Mouse (Mus musculus): Measurements from ENCODE around the gene Etnk1. TPM values are rescaled to one million over a fixed set of nuclear protein-coding genes. Genes with fewer than 3 reads are reported as not detected.

Gene Etnk1
- polyA plus RNA-seq, 1 experiment from 2014 or later = 7.4 TPM

- H3K27ac ChIP-seq (replicated peaks) = no peak overlapping the region
- H3K9ac ChIP-seq = no peak overlapping the region
- no peak for ATAC-seq (ENCODE audit: insufficient read depth)
- no peak overlapping the region for H3K4me2 ChIP-seq
- no peaks in the 10 kb centered on the region for H3K36me3 ChIP-seq (replicated peaks)
- 70% methylated on average over 8 of the region's 8 CpGs for WGBS (ENCODE audit: insufficient replicate concordance)
- H3K4me1 ChIP-seq (replicated peaks) = no peaks in the 10 kb centered on the region
- no peaks in the 10 kb centered on the region for H3K9me3 ChIP-seq (replicated peaks)
- no peaks in the 10 kb centered on the region for H3K27me3 ChIP-seq
- H3K4me3 ChIP-seq (replicated peaks) = no peak overlapping the region
Observed at GRCm38 (mm10) chr6:143221245-143221644, 54.2 kb downstream of the Etnk1 start.

GRCm38 (mm10) chr6:143224057-143224456 lies 57.0 kb downstream of the Etnk1 start:
- Histone ChIP-seq H3K27me3 (no peaks in the 10 kb centered on the region), H3K27ac (replicated peaks) (no peak overlapping the region), H3K9me3 (replicated peaks) (no peaks in the 10 kb centered on the region), H3K4me2 (no peak overlapping the region), H3K9ac (no peak overlapping the region), H3K4me1 (replicated peaks) (no peaks in the 10 kb centered on the region), H3K36me3 (replicated peaks) (no peaks in the 10 kb centered on the region), H3K4me3 (replicated peaks) (no peak overlapping the region)
- ATAC-seq (ENCODE audit: insufficient read depth) = no peak
- WGBS (ENCODE audit: insufficient replicate concordance) = 71% methylated on average over 11 of the region's 11 CpGs

- no peaks in the 10 kb centered on the region for H3K9me3 ChIP-seq (replicated peaks)
- no peaks in the 10 kb centered on the region for H3K4me1 ChIP-seq (replicated peaks)
- no peaks in the 10 kb centered on the region for H3K36me3 ChIP-seq (replicated peaks)
- H3K9ac ChIP-seq = no peak overlapping the region
- no peak overlapping the region for H3K27ac ChIP-seq (replicated peaks)
- H3K27me3 ChIP-seq = no peaks in the 10 kb centered on the region
- 58% methylated on average over 6 of the region's 6 CpGs for WGBS (ENCODE audit: insufficient replicate concordance)
- H3K4me2 ChIP-seq = no peak overlapping the region
- H3K4me3 ChIP-seq (replicated peaks) = no peak overlapping the region
- no peak for ATAC-seq (ENCODE audit: insufficient read depth)
Observed at GRCm38 (mm10) chr6:143224885-143225284, 57.9 kb downstream of the Etnk1 start.

GRCm38 (mm10) chr6:143228696-143229095 lies 61.7 kb downstream of the Etnk1 start:
- Histone ChIP-seq H3K9me3 (replicated peaks) (no peaks in the 10 kb centered on the region), H3K9ac (no peak overlapping the region), H3K27me3 (no peaks in the 10 kb centered on the region), H3K27ac (replicated peaks) (no peak overlapping the region), H3K36me3 (replicated peaks) (no peaks in the 10 kb centered on the region), H3K4me3 (replicated peaks) (no peak overlapping the region), H3K4me1 (replicated peaks) (no peaks in the 10 kb centered on the region), H3K4me2 (no peak overlapping the region)
- WGBS (ENCODE audit: insufficient replicate concordance) = 63% methylated on average over 5 of the region's 5 CpGs
- ATAC-seq (ENCODE audit: insufficient read depth) = no peak

GRCm38 (mm10) chr6:143229906-143230305 lies 62.9 kb downstream of the Etnk1 start:
- H3K36me3 ChIP-seq (replicated peaks) = no peaks in the 10 kb centered on the region
- no peak overlapping the region for H3K9ac ChIP-seq
- H3K4me3 ChIP-seq (replicated peaks) = no peak overlapping the region
- ATAC-seq (ENCODE audit: insufficient read depth) = no peak
- no peaks in the 10 kb centered on the region for H3K27me3 ChIP-seq
- H3K4me2 ChIP-seq = no peak overlapping the region
- H3K9me3 ChIP-seq (replicated peaks) = no peaks in the 10 kb centered on the region
- H3K27ac ChIP-seq (replicated peaks) = no peak overlapping the region
- no peaks in the 10 kb centered on the region for H3K4me1 ChIP-seq (replicated peaks)
- WGBS (ENCODE audit: insufficient replicate concordance) = 56% methylated on average over 8 of the region's 8 CpGs

GRCm38 (mm10) chr6:143230888-143231287 lies 63.9 kb downstream of the Etnk1 start:
- 34% methylated on average over 2 of the region's 2 CpGs for WGBS (ENCODE audit: insufficient replicate concordance)
- Histone ChIP-seq H3K4me2 (no peak overlapping the region), H3K4me1 (replicated peaks) (no peaks in the 10 kb centered on the region), H3K27ac (replicated peaks) (no peak overlapping the region), H3K27me3 (no peaks in the 10 kb centered on the region), H3K9ac (no peak overlapping the region), H3K4me3 (replicated peaks) (no peak overlapping the region), H3K36me3 (replicated peaks) (no peaks in the 10 kb centered on the region), H3K9me3 (replicated peaks) (no peaks in the 10 kb centered on the region)
- ATAC-seq (ENCODE audit: insufficient read depth) = no peak

- H3K27ac ChIP-seq (replicated peaks) = no peak overlapping the region
- H3K9ac ChIP-seq = no peak overlapping the region
- WGBS (ENCODE audit: insufficient replicate concordance) = 72% methylated on average over 11 of the region's 11 CpGs
- ATAC-seq (ENCODE audit: insufficient read depth) = no peak
- no peaks in the 10 kb centered on the region for H3K9me3 ChIP-seq (replicated peaks)
- H3K4me1 ChIP-seq (replicated peaks) = no peaks in the 10 kb centered on the region
- H3K4me2 ChIP-seq = no peak overlapping the region
- no peak overlapping the region for H3K4me3 ChIP-seq (replicated peaks)
- H3K27me3 ChIP-seq = no peaks in the 10 kb centered on the region
- no peaks in the 10 kb centered on the region for H3K36me3 ChIP-seq (replicated peaks)
Observed at GRCm38 (mm10) chr6:143232718-143233117, 65.7 kb downstream of the Etnk1 start.

- Histone ChIP-seq H3K4me2 (no peak overlapping the region), H3K27ac (replicated peaks) (no peak overlapping the region), H3K27me3 (no peaks in the 10 kb centered on the region), H3K4me3 (replicated peaks) (no peak overlapping the region), H3K36me3 (replicated peaks) (no peaks in the 10 kb centered on the region), H3K4me1 (replicated peaks) (no peaks in the 10 kb centered on the region), H3K9me3 (replicated peaks) (no peaks in the 10 kb centered on the region), H3K9ac (no peak overlapping the region)
- no peak for ATAC-seq (ENCODE audit: insufficient read depth)
- 66% methylated on average over 8 of the region's 8 CpGs for WGBS (ENCODE audit: insufficient replicate concordance)
Observed at GRCm38 (mm10) chr6:143234868-143235267, 67.8 kb downstream of the Etnk1 start.

- 75% methylated on average over 21 of the region's 21 CpGs for WGBS (ENCODE audit: insufficient replicate concordance)
- no peak overlapping the region for H3K9ac ChIP-seq
Observed at GRCm38 (mm10) chr6:143239362-143240074, 72.5 kb downstream of the Etnk1 start.

GRCm38 (mm10) chr6:143243191-143243590 lies 76.2 kb downstream of the Etnk1 start:
- Histone ChIP-seq H3K27me3 (no peaks in the 10 kb centered on the region), H3K27ac (replicated peaks) (no peak overlapping the region), H3K9ac (no peak overlapping the region), H3K4me2 (no peak overlapping the region), H3K9me3 (replicated peaks) (no peaks in the 10 kb centered on the region), H3K36me3 (replicated peaks) (no peaks in the 10 kb centered on the region), H3K4me3 (replicated peaks) (no peak overlapping the region), H3K4me1 (replicated peaks) (no peaks in the 10 kb centered on the region)
- 71% methylated on average over 5 of the region's 5 CpGs for WGBS (ENCODE audit: insufficient replicate concordance)
- no peak for ATAC-seq (ENCODE audit: insufficient read depth)

More at GRCm38 (mm10) chr6:143239362-143240074, 72.5 kb downstream of the Etnk1 start:
- Histone ChIP-seq H3K36me3 (replicated peaks) (no peaks in the 10 kb centered on the region), H3K9me3 (replicated peaks) (no peaks in the 10 kb centered on the region), H3K27me3 (no peaks in the 10 kb centered on the region), H3K4me1 (replicated peaks) (no peaks in the 10 kb centered on the region), H3K4me2 (no peak overlapping the region), H3K4me3 (replicated peaks) (no peak overlapping the region), H3K27ac (replicated peaks) (no peak overlapping the region)
- ATAC-seq (ENCODE audit: insufficient read depth) = no peak

- 53% methylated on average over 4 of the region's 4 CpGs for WGBS (ENCODE audit: insufficient replicate concordance)
- no peak overlapping the region for H3K27ac ChIP-seq (replicated peaks)
- no peak overlapping the region for H3K4me3 ChIP-seq (replicated peaks)
- no peaks in the 10 kb centered on the region for H3K27me3 ChIP-seq
- H3K9ac ChIP-seq = no peak overlapping the region
- no peaks in the 10 kb centered on the region for H3K9me3 ChIP-seq (replicated peaks)
- ATAC-seq (ENCODE audit: insufficient read depth) = no peak
- H3K36me3 ChIP-seq (replicated peaks) = no peaks in the 10 kb centered on the region
- no peak overlapping the region for H3K4me2 ChIP-seq
- no peaks in the 10 kb centered on the region for H3K4me1 ChIP-seq (replicated peaks)
Observed at GRCm38 (mm10) chr6:143257921-143258320, 90.9 kb downstream of the Etnk1 start.

GRCm38 (mm10) chr6:143259169-143259629 lies 92.2 kb downstream of the Etnk1 start:
- 67% methylated on average over 17 of the region's 17 CpGs for WGBS (ENCODE audit: insufficient replicate concordance)
- H3K27me3 ChIP-seq = no peaks in the 10 kb centered on the region
- H3K9me3 ChIP-seq (replicated peaks) = no peaks in the 10 kb centered on the region
- ATAC-seq (ENCODE audit: insufficient read depth) = no peak
- no peak overlapping the region for H3K9ac ChIP-seq
- H3K27ac ChIP-seq (replicated peaks) = no peak overlapping the region
- no peaks in the 10 kb centered on the region for H3K4me1 ChIP-seq (replicated peaks)
- no peaks in the 10 kb centered on the region for H3K36me3 ChIP-seq (replicated peaks)
- H3K4me3 ChIP-seq (replicated peaks) = no peak overlapping the region
- H3K4me2 ChIP-seq = no peak overlapping the region

All from liver, embryonic 15.5 days (tissue).